Mouse (Mus musculus) limb, embryonic 15.5 days (tissue): ENCODE data around the gene Nemp2. TPM values are rescaled to one million over a fixed set of nuclear protein-coding genes. Genes with fewer than 3 reads are reported as not detected.
"Not testable (repeated sequence)": the region's sequence is repeated elsewhere in the genome, so short reads cannot be mapped to it uniquely, and the experiment has no call there.

Experiments used
- ATAC-seq: fragments of 200-750 bp; cut with Nextera tagmentation; 2 replicates; pipeline ENCODE4 v1.8.0; 2017; ENCODE audit warnings: low read depth, moderate TSS enrichment; ENCODE audit not compliant: insufficient number of reproducible peaks, low FRiP score, low TSS enrichment
- H3K27ac ChIP-seq: fragments of 300-500 bp; sonication (generic); 2 replicates; pipeline ENCODE4 v1.5.1; 2015; ENCODE audit warnings: moderate library complexity, mild to moderate bottlenecking, inconsistent platforms
- H3K27me3 ChIP-seq: fragments of 300-500 bp; sonication (generic); 2 replicates; pipeline ENCODE4 v1.6.1; 2015; ENCODE audit warnings: inconsistent platforms
- H3K36me3 ChIP-seq: fragments of 300-500 bp; sonication (generic); 2 replicates; pipeline ENCODE4 v1.6.1; 2015; ENCODE audit warnings: inconsistent platforms
- H3K4me1 ChIP-seq: fragments of 300-500 bp; sonication (generic); 2 replicates; pipeline ENCODE4 v1.6.1; 2015; ENCODE audit warnings: inconsistent platforms
- H3K4me2 ChIP-seq: fragments of 300-500 bp; sonication (generic); 2 replicates; pipeline ENCODE4 v1.6.1; 2015; ENCODE audit warnings: mild to moderate bottlenecking, inconsistent platforms
- H3K4me3 ChIP-seq: fragments of 300-500 bp; sonication (generic); 2 replicates; pipeline ENCODE4 v1.5.1; 2015; ENCODE audit warnings: mild to moderate bottlenecking, inconsistent platforms
- H3K9ac ChIP-seq: fragments of 300-500 bp; sonication (generic); 2 replicates; pipeline ENCODE4 v1.6.1; 2015; ENCODE audit warnings: inconsistent platforms
- H3K9me3 ChIP-seq: fragments of 300-500 bp; sonication (generic); 2 replicates; pipeline ENCODE4 v1.6.1; 2016; ENCODE audit warnings: inconsistent platforms
- WGBS: fragments of 180-500 bp; shearing (Covaris S2); methylation state at CpG from one replicate; pipeline ENCODE4 v1.1.7; 2015; 5-methylcytosine and 5-hydroxymethylcytosine counted together
- polyA plus RNA-seq: library from polyadenylated mRNA; unstranded; fragments of >200 nt; fragmentation: Nextera tagmentation; extraction: Ambion mirVana; gene quantifications from 2 replicates; pipeline ENCODE4 v1.2.1, GENCODE M21; 2015

The Nemp2 gene
- polyA plus RNA-seq, 1 experiment from 2014 or later, result 7.9 TPM

DNA sequence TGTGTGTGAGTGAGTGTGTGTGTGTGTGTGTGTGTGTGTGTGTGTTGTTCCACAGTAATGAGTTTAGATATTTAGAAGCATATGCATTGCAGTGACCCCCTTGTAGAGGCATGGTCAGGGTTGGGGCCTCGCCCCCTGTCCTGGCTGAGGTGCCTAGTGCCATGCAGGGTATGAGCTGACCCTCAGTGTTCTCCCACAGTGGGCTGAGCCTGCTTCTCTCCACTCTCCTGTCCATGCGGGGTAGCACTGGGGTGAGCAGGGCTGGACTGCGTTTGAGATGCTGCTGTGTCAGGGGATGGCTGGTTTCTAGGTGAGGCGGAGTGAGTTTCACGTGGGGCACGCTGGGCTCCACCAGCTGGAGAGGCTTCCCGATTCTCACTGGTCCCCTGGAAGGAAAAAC, 27.7 kb downstream of the Nemp2 start:
- H3K4me2 ChIP-seq, result no peak overlapping the region
- no peak overlapping the region for H3K27ac ChIP-seq
- 81% methylated on average over 7 of the region's 7 CpGs for WGBS
- H3K4me1 ChIP-seq, result no peaks in the 10 kb centered on the region
- no peak overlapping the region for H3K9ac ChIP-seq
- no peaks in the 10 kb centered on the region for H3K27me3 ChIP-seq
- ATAC-seq, result no peak
- H3K4me3 ChIP-seq, result no peak overlapping the region
- no peaks in the 10 kb centered on the region for H3K36me3 ChIP-seq
- no peaks in the 10 kb centered on the region for H3K9me3 ChIP-seq

DNA sequence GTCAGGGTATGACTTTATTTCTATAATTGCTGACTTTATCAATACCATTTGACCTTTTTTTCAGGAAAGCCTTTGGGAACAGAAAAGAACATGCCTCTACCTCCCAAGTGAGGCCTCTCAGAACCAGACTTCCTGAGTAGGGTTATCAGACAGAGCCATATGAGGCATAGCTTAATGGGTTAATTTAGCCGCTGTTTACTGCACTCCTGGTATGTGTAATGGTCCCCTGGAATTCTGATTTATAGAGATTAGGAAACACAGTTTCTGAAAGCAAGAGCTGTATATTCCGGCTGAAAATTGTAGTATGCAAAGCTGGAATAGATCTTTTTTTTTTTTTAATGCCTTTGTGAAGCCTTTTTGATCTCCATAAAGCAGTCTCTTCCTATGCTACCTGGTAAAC, 29.8 kb downstream of the Nemp2 start:
- Histone ChIP-seq H3K9me3 (no peaks in the 10 kb centered on the region), H3K27me3 (no peaks in the 10 kb centered on the region), H3K36me3 (no peaks in the 10 kb centered on the region), H3K4me1 (no peaks in the 10 kb centered on the region), H3K4me2 (no peak overlapping the region), H3K4me3 (no peak overlapping the region), H3K27ac (no peak overlapping the region), H3K9ac (no peak overlapping the region)
- 31% methylated on average over 2 of the region's 2 CpGs for WGBS
- ATAC-seq, result no peak

DNA sequence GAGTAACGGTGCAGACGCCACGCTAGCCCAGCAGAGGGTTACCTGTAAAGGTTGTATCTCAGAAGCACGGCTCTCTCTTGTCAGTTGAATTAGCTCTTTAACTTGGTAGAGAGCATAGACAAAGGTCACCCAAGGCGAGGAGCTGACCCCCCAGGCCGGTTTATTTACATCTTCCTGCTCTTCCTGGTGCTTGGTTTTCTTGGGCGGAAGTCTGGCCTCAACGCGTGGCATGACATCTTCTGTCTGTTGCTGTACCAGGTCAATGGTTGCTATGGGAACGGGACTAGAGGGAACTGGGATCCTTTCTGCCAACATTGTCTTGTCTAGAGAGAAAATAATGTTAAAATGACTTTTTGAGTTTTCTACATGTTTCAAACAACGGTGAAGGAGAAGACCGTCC, 30.3 kb downstream of the Nemp2 start:
- WGBS, result 71% methylated on average over 12 of the region's 12 CpGs
- no peak overlapping the region for H3K4me2 ChIP-seq
- no peak overlapping the region for H3K9ac ChIP-seq
- H3K4me1 ChIP-seq, result no peaks in the 10 kb centered on the region
- no peak for ATAC-seq
- no peaks in the 10 kb centered on the region for H3K36me3 ChIP-seq
- H3K27me3 ChIP-seq, result no peaks in the 10 kb centered on the region
- no peak overlapping the region for H3K27ac ChIP-seq
- H3K4me3 ChIP-seq, result no peak overlapping the region
- no peaks in the 10 kb centered on the region for H3K9me3 ChIP-seq

DNA sequence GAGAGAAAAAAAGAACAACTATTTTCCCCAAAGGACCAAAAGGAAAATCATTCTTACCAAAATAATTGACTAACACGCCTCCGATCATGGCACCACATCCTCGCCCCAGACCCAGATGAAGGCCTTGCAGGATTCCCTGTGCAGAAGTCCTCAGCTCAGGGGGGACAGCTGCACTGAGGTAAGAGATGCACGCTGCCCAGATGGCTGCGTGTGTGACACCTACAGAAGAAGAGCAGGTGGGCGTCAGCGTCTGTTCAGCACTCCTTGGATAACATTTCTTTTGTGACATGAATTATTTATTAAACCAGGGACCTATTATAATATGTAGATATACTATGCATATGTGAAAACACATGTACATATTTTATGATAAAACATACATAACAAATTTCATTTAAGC, 32.7 kb downstream of the Nemp2 start:
- H3K36me3 ChIP-seq, result no peaks in the 10 kb centered on the region
- WGBS, result 89% methylated on average over 7 of the region's 7 CpGs
- H3K27me3 ChIP-seq, result no peaks in the 10 kb centered on the region
- H3K4me2 ChIP-seq, result no peak overlapping the region
- no peak overlapping the region for H3K4me3 ChIP-seq
- no peak overlapping the region for H3K9ac ChIP-seq
- ATAC-seq, result no peak
- H3K4me1 ChIP-seq, result no peaks in the 10 kb centered on the region
- no peak overlapping the region for H3K27ac ChIP-seq
- no peaks in the 10 kb centered on the region for H3K9me3 ChIP-seq

DNA sequence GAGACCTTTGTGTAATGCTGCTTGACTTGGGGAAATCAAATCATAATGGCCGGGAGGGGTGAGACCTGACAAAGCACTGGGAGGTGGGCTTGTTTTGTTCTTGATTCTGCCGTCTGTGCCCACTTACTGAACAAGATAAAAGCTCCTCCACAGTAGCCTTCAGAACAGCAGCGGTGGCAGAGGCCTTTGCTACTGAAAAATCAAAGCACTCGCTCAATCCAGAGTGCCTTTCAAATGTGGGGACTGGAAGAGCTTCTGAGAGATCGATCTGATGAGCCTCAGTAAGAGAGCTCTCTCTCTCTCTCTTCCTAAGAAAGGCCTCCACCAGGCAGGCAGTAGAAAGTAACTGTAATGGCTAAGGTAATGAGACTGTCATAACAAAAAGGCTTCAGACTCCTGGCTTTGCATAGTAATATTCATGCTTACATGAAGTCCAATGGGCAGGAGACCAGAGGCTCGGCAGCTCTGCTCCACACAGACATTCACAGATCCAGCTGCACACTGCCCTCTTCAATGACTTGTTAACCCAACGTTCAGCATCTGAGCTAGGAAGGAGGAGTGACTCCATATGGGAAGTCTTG, 38.3 kb downstream of the Nemp2 start:
- no peaks in the 10 kb centered on the region for H3K9me3 ChIP-seq
- H3K4me3 ChIP-seq, result no peak overlapping the region
- H3K4me1 ChIP-seq, result no peaks in the 10 kb centered on the region
- H3K9ac ChIP-seq, result no peak overlapping the region
- H3K4me2 ChIP-seq, result no peak overlapping the region
- no peak overlapping the region for H3K27ac ChIP-seq
- no peaks in the 10 kb centered on the region for H3K36me3 ChIP-seq
- H3K27me3 ChIP-seq, result no peaks in the 10 kb centered on the region
- no peak for ATAC-seq
- 47% methylated on average over 7 of the region's 7 CpGs for WGBS

DNA sequence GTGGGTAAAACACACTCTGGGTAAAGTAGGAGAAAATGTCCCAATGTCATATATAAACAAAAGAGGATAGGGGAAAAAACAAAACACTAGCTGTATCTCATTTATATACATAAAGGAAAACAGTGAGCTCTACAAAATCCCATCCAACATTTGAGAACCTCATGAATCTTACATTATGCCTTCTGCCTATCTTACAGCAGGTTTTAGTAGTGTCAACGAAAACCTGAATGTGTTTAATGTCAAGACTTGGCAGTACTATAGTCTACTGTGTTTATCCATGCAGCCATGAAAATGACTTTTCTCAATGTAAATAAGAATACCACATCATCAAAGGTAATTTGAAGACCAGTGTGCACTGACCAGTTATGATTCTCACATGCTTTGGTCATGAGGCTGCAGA, 39.4 kb downstream of the Nemp2 start:
- Histone ChIP-seq H3K4me2 (no peak overlapping the region), H3K9me3 (no peaks in the 10 kb centered on the region), H3K4me3 (no peak overlapping the region), H3K9ac (no peak overlapping the region), H3K36me3 (no peaks in the 10 kb centered on the region), H3K4me1 (no peaks in the 10 kb centered on the region), H3K27ac (no peak overlapping the region), H3K27me3 (no peaks in the 10 kb centered on the region)
- ATAC-seq, result no peak
- 90% methylated on average over 1 of the region's 1 CpGs for WGBS

DNA sequence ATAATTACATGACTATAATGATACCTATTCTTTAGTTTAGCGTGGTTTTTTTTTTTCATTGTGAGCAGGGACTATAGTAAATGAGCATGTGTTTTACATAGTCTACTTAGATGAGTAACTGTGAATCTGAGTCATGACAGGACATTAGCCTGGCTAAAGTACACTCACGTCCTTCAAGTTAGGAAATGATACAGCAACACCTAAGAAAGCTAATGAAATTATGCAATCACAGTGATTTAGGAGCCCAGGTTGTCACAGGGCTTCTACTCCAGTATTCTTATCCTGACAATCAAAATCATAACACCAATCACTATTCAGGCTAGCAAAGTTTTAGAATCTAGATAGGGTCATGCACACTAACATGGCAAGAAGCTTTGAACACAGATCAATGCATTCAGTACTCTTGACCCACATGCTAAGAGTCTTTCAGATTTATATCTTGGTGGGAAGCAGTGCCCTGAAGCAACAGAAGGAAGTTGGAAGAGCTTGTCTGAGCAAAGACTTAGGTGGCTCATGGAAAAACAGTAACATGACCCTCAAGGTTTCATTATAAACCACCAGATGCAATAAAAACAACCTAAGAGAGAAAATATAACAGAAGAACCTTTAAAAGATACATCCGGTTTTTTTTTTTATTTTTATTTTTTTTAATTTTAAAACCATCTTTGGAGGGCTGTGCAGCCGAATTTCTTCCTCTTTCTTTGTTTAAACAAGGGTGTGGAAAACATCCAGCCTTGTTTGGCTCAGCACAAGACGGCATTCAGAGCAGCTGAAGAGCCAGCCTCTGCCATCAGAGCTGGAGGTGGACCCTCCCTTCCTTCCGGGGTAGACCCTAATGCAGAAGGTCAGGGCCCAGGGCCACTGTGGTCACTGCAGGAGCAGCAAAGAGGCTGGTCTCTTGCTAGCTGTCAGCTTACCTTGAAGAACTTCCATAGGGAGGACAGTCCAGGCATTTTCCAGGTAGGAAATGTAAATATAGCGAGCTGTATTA, 45.4 kb downstream of the Nemp2 start:
- no peak overlapping the region for H3K9ac ChIP-seq
- H3K27me3 ChIP-seq, result no peaks in the 10 kb centered on the region
- no peak overlapping the region for H3K4me3 ChIP-seq
- H3K36me3 ChIP-seq, result no peaks in the 10 kb centered on the region
- no peaks in the 10 kb centered on the region for H3K9me3 ChIP-seq
- H3K4me2 ChIP-seq, result no peak overlapping the region
- WGBS, result 52% methylated on average over 7 of the region's 7 CpGs
- peaks cover 6% of the 10 kb centered on the region; the same call in 1 of the 2 replicates for H3K4me1 ChIP-seq
- H3K27ac ChIP-seq, result no peak overlapping the region
- no peak for ATAC-seq

DNA sequence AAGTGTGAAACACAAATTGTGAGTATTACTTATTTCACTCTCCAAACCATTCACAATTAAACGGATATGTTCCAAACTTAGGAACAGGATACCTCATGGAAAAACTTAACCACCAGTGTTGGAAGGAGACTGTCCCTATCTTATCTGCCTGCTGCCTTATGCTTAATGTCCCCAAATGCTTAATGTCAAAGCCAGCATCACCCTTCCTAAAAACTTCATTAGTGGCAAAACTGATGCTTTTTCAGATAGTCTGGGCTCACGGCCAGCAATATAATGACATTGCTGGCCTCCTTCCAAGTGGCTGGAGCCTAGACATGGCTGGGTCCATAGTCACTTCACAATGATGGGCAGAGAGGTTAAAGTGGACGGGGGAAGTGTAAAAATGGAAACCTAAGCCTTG, 46.1 kb downstream of the Nemp2 start:
- Histone ChIP-seq H3K9ac (no peak overlapping the region), H3K4me2 (no peak overlapping the region), H3K36me3 (no peaks in the 10 kb centered on the region), H3K4me1 (peaks cover 6% of the 10 kb centered on the region; the same call in 1 of the 2 replicates), H3K4me3 (no peak overlapping the region), H3K9me3 (no peaks in the 10 kb centered on the region), H3K27me3 (no peaks in the 10 kb centered on the region), H3K27ac (no peak overlapping the region)
- no peak for ATAC-seq
- WGBS, result 42% methylated on average over 3 of the region's 3 CpGs

DNA sequence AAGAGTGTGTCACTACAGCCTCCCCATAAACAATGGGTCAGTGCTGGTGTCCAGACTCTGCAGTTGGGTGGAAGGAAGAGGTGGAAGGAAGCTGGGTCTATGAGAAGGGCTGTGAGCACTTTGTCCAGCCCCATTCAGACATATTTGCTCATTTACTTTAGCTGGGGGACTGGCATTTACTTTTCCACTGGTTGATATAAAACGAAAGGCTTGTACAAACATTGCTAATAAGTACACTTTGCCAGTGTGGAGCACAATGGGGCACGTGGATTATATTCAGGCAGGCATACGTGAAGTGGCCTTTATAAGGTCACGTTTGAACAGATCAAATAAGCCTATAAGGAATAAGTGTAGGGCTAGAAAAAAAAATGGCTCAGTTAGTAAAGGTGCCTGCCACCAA, 53.0 kb downstream of the Nemp2 start:
- ATAC-seq, result no peak
- H3K9me3 ChIP-seq, result no peaks in the 10 kb centered on the region
- no peak overlapping the region for H3K27ac ChIP-seq
- no peaks in the 10 kb centered on the region for H3K36me3 ChIP-seq
- no peak overlapping the region for H3K9ac ChIP-seq
- H3K4me1 ChIP-seq, result no peaks in the 10 kb centered on the region
- H3K4me3 ChIP-seq, result no peak overlapping the region
- no peaks in the 10 kb centered on the region for H3K27me3 ChIP-seq
- 68% methylated on average over 4 of the region's 4 CpGs for WGBS
- H3K4me2 ChIP-seq, result no peak overlapping the region

DNA sequence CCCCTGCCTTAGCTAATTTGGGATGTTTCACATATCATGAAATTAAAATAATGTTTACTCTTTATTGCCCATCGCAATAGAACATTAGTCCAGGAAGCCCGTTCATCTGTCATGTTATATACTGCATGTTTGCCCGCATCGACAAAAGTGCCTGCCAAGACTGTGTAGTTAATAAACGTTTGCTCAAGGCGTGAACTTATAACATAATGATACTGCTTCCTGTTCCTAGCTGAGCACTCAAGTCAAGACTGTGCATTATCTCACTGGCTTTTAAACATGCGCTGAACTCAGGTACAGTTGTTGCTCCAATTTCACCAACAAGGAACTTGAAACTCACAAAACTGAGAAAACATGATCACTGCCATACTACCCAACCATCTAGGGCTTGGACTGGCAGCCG, 57.1 kb downstream of the Nemp2 start:
- no peak overlapping the region for H3K4me3 ChIP-seq
- WGBS, result 80% methylated on average over 8 of the region's 8 CpGs
- H3K36me3 ChIP-seq, result no peaks in the 10 kb centered on the region
- no peak overlapping the region for H3K27ac ChIP-seq
- H3K4me2 ChIP-seq, result no peak overlapping the region
- H3K9me3 ChIP-seq, result no peaks in the 10 kb centered on the region
- H3K27me3 ChIP-seq, result no peaks in the 10 kb centered on the region
- H3K9ac ChIP-seq, result no peak overlapping the region
- no peak for ATAC-seq
- H3K4me1 ChIP-seq, result no peaks in the 10 kb centered on the region

DNA sequence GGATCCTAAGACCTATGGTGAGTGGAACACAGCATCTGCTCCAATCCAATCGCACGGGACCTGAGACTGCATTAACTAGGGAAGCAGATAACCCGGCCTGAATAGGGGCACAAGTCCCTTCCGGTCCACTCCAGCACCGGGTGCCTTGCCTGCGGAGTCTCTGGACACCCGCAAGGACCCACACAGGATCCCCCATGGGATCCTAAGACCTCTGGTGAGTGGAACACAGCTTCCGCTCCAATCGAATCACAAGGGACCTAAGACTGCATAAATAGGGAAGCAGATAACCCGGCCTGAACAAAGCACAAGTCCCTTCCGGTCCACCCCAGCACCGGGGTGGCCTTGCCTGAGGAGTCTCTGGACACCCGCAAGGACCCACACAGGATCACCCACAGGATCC, 64.0 kb downstream of the Nemp2 start:
- H3K4me3 ChIP-seq, ATAC-seq: not testable (repeated sequence)
- WGBS, result 95% methylated on average over 13 of the region's 13 CpGs

More for the DNA sequence above, 64.0 kb downstream of the Nemp2 start:
- H3K9ac ChIP-seq, H3K27me3 ChIP-seq, H3K9me3 ChIP-seq, H3K36me3 ChIP-seq, H3K4me1 ChIP-seq, H3K4me2 ChIP-seq, H3K27ac ChIP-seq: not testable (repeated sequence)
